Mouse (Mus musculus): ENCODE data around the gene Snx29.

DNA sequence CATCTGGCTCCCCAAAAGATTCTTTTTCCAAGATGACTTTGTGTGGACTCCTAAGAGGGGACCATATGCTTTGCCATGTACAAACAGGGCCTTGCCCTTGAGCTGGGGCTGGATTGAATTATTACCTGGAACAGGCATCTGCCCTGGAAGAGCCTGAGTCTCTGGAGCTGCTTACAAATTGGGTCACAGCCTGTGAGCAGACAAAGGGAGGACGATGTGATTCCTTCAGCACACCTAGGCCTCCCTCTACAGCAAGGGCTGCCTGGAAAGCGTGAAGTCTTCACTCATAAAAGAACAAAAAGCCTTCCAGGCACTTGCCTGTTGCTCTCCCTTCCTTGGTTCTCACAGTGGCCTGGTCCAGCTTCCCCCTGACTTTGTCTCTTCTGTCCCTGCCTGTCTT lies 449.6 kb downstream of the Snx29 start:
- TF ChIP-seq CTCF (IDR thresholded peaks at IDR 0.05; ENCODE audit: low read depth) (no peak), EP300 (IDR thresholded peaks at IDR 0.05; ENCODE audit: low read depth) (no peak)

All from liver, embryonic 14.5 days (tissue).